Mouse (Mus musculus) gastrocnemius, postnatal 4 days (tissue): ENCODE results near the gene Limk1. TPM values are rescaled to one million over a fixed set of nuclear protein-coding genes. Genes with fewer than 3 reads are reported as not detected.

Source experiments
- DNase-seq, 2 experiments: peaks; one replicate each; pipeline ENCODE4 v3.0.0; 2021 to 2022; ENCODE audit warnings: low spot score in 2 of 2, mixed read lengths in 2 of 2
- long read RNA-seq, 2 experiments: library from polyadenylated mRNA; stranded (forward); transcript quantifications; one replicate each; pipeline ENCODE4 v2.0.0; 2021
- total RNA-seq, 2 experiments: library from RNA; stranded (reverse); gene quantifications; 2 replicates each; pipeline ENCODE4 v1.2.3; 2021

Limk1 gene
- total RNA-seq: 10 to 100 TPM; 15.2 to 18.6 TPM
- long read RNA-seq, experiment 1, partial matches to known transcripts: 0 of 1 reads
- long read RNA-seq, experiment 1, other reads (novel, unspliced or antisense): 0 of 1 reads
- long read RNA-seq, experiment 2, partial matches to known transcripts: 0 of 2 reads
- long read RNA-seq, experiment 2, other reads (novel, unspliced or antisense): 1 of 2 reads

DNA sequence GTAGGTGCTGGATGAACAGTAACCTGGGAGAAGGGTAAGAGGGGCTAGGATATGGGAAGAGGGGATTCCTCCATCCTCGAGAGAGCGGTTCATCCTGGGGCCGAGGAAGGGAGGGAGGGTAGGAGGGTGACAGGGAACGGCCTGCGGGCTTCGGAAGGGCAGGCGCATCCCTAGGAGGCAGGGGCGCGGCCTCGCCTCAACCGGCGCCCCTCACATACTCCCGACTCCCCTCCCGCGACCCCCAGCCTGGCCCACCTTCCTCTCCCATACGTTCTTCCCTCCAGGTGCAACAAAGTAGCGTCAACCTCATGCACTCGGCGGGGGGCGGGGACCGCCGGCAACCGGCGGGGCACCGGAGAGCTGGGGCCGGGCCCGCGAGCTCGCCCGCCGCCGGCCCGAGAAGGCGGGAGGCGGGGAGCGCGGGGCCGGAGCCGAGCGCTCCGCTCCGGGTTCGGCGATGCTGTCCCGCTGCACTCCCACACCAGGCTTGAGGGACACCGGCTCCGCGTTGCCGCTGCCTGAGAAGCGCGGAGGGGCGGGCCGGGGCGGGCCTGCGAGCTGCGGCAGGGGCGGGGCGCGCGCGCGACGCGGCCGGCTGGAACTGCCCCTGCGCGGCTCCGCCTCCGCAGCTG is at the start of gene Limk1:
TSS of gene Limk1 (minus strand) at position 513 of the 632 bp plus-strand sequence.
- DNase-seq: peak in 1 of 2 experiments; percentile 42

GRCm38 (mm10) chr5:134734920-134735319 is 46.5 kb upstream of the Limk1 start:
- DNase-seq: no peak

- no peak for DNase-seq
Measured at GRCm38 (mm10) chr5:134734072-134734471, 45.7 kb upstream of the Limk1 start.

- DNase-seq: no peak
Measured at GRCm38 (mm10) chr5:134733241-134733640, 44.8 kb upstream of the Limk1 start.

- DNase-seq: no peak
Measured at GRCm38 (mm10) chr5:134729124-134729523, 40.7 kb upstream of the Limk1 start.

GRCm38 (mm10) chr5:134728535-134728934 is 40.1 kb upstream of the Limk1 start:
- no peak for DNase-seq

DNA sequence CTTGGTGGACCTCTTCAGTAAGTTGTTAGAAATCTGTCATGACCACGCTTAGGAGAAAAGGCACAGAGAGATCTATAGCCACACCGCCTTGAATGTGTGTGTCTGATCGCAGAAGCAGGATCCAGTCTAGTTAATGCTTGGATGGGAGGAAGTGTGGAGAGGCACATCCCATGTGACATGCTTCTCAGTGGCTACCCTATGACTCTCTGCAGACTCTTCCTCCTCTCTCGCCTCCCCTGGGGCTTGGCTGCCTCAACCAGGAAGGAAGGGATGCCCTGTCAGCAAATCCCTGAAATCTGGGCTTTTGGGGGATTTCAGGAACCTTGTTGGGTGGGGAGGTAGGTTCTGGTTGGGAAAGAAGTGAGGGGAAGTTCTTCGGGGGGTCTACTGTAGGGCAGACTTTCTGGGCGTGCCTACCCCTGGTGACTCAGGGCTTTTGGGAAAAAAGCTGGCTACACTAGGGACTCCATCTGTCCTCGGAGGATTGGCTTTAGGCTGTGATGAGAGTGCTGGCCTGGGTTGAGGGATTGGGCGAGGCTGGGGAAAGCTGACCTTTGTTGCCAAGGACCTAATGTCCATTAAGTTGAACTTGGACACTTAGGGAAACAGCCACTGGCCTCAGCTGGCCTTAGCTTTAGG is 38.7 kb upstream of the Limk1 start:
- no peak for DNase-seq

- no peak for DNase-seq
Measured at GRCm38 (mm10) chr5:134725299-134725698, 36.9 kb upstream of the Limk1 start.

GRCm38 (mm10) chr5:134720058-134720457 is 31.7 kb upstream of the Limk1 start:
- DNase-seq: no peak

GRCm38 (mm10) chr5:134711076-134711475 is 22.7 kb upstream of the Limk1 start:
- no peak for DNase-seq

DNA sequence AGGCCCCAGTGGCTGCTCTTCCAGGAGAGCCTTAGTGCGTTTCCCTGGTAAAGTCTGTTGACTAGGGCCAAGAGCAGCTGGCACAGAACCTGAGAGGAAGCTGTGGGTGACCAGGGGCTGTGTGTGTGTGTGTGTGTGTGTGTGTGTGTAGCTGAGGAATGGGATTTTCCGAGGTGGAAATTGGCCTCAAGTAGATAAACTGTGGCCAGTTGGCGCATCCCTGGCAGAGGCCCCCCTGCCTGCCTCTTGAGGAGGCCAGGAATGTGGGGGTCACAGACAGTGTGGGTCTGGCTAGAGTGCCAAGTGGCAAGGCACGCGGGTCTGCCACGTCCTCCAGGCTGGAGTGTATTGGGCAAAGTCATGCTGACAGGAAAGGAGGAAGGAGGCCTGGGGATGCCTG is 20.9 kb upstream of the Limk1 start:
- peak in 1 of 2 experiments; percentile 47 for DNase-seq

DNA sequence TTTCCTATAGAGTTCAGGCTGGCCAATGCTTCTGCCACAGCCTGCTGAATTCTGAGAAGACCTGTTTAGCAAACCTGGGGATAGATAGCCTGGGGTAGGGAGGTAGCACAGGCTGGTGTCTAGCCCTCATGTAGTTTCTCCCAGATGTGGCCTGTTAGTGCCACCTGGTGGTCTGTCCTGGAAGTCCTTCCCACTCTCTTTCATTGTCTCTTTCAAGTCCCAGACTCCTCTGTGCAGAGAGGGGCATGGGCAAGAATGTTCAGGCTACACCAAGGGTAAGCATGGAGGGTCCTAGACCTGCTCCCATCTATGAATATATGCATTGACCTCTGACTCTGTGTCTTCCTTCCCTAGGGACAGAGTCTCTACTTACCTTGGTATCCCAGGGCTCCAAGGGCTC is 15.8 kb upstream of the Limk1 start:
- peak in 1 of 2 experiments; percentile 65 for DNase-seq

- no peak for DNase-seq
Measured at GRCm38 (mm10) chr5:134695539-134695938, 7.1 kb upstream of the Limk1 start.

GRCm38 (mm10) chr5:134695082-134695481 is 6.7 kb upstream of the Limk1 start:
- no peak for DNase-seq

GRCm38 (mm10) chr5:134692704-134693103 is 4.3 kb upstream of the Limk1 start:
- DNase-seq: no peak

- peak; percentile 93 to 97 for DNase-seq
Measured at GRCm38 (mm10) chr5:134688718-134689284, 403 bp upstream of the Limk1 start.

- no peak for DNase-seq
Measured at GRCm38 (mm10) chr5:134687187-134687586, 1.2 kb downstream of the Limk1 start.

DNA sequence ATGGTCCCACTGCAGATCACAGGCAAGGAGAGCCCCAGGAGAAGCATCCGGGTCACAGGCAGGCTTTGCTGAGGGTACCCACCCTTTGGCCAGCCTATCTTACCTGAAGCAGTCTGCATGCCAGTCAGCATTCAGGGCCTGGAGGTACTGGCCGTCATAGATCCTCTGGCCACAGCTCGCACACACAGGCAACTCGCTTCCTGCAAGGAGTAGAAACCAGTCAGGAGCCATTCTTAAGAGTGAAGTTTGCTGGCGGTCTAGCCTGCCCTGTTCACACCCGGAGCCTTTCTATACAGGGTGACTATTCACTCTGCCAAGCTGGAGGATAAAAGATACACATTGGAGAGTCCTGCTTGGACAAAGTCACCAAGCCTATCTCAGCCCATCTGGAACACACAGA is 1.9 kb downstream of the Limk1 start:
- no peak for DNase-seq

- no peak for DNase-seq
Measured at GRCm38 (mm10) chr5:134684398-134684797, 4.0 kb downstream of the Limk1 start.

- no peak for DNase-seq
Measured at GRCm38 (mm10) chr5:134683813-134684212, 4.6 kb downstream of the Limk1 start.

DNA sequence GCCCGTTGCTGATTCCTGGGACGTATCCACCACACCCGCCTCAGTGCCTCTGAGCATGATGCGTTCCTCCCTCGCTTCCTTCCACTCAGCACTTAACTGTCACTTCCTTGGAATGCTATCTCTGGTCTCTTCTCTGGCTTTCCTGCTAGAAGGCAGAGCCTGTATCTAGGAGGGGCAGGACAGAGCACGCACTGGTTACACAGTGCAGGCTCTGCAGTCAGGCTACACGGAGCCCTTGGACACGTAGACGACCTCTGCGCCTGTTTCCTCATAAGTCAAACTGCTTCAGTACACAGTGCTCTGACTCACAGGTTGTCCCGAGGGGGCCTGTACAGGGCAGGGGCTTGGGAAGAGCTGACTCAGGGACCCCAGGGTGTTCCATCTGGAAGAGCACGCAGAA is 8.2 kb downstream of the Limk1 start:
- no peak for DNase-seq

DNA sequence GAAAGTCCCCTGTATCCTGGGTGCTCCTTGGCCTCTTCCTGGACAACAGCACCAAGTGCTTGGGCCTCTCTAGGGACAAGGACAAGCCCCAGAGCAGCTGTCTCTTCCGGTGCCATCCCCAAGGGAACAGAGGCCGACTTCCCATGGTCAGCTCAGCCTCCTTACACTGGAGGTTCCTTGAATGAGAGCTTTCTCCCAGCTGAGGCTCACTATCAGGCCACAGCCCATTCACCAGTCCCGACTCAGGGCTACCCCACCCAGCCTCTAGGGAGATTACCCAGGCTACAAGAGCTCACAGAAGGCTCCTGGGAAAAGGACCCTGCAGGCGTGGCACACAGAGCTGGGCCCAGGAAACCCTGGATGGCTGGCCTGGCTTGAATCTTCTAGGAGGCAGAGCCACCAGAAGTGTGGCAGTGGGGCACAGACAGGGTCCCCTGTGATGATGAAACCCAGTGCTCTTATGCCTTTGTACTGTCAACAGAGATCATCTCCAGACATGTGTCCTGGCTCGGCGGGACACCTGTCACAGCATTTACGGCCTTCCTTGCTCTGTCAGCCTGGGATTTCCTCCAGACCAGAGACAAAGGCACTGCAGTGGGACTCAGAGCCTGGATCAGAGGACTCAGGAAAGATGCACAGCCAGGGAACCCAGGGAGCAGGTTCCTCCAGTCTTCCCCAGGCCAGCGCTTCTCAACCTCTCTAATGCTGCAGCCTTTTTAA is 9.4 kb downstream of the Limk1 start:
- DNase-seq: no peak
